Mouse (Mus musculus) midbrain, embryonic 16.5 days (tissue): ENCODE data around the gene Farsa. TPM values are rescaled to one million over a fixed set of nuclear protein-coding genes. Genes with fewer than 3 reads are reported as not detected.
A peak's percentile ranks its signal among the peaks of the same experiment; 100 is the strongest.

Experiments
- ATAC-seq: fragments of 200-750 bp; cut with Nextera tagmentation; 2 replicates; pipeline ENCODE4 v1.8.0; 2017; ENCODE audit warnings: moderate TSS enrichment
- H3K27ac ChIP-seq: fragments of 300-500 bp; sonication (generic); 2 replicates; pipeline ENCODE4 v1.5.1; 2014; ENCODE audit warnings: mild to moderate bottlenecking, low read length, mixed read lengths
- H3K27me3 ChIP-seq: fragments of 300-500 bp; sonication (generic); 2 replicates; pipeline ENCODE4 v1.6.1; 2014; ENCODE audit warnings: low read depth, low read length, mixed read lengths; ENCODE audit not compliant: control insufficient read depth, insufficient read depth
- H3K36me3 ChIP-seq: fragments of 300-500 bp; sonication (generic); 2 replicates; pipeline ENCODE4 v1.6.1; 2014; ENCODE audit warnings: mild to moderate bottlenecking, low read length, moderate library complexity, mixed read lengths; ENCODE audit not compliant: control insufficient read depth, insufficient read depth
- H3K4me1 ChIP-seq: fragments of 300-500 bp; sonication (generic); 2 replicates; pipeline ENCODE4 v1.6.1; 2014; ENCODE audit warnings: mild to moderate bottlenecking, low read length, mixed read lengths; ENCODE audit not compliant: control insufficient read depth, insufficient read depth
- H3K4me2 ChIP-seq: fragments of 300-500 bp; sonication (generic); 2 replicates; pipeline ENCODE4 v1.6.1; 2014; ENCODE audit warnings: mild to moderate bottlenecking, low read length, mixed read lengths
- H3K4me3 ChIP-seq: fragments of 300-500 bp; sonication (generic); 2 replicates; pipeline ENCODE4 v1.5.1; 2014; ENCODE audit warnings: low read depth, mild to moderate bottlenecking, low read length, moderate library complexity, mixed read lengths
- H3K9ac ChIP-seq: fragments of 300-500 bp; sonication (generic); 2 replicates; pipeline ENCODE4 v1.6.1; 2014; ENCODE audit warnings: low read depth, low read length, mixed read lengths
- H3K9me3 ChIP-seq: fragments of 300-500 bp; sonication (generic); replicated peaks from 2 replicates; pipeline ENCODE4 v1.6.1; 2014; ENCODE audit warnings: mild to moderate bottlenecking, low read length, mixed read lengths; ENCODE audit not compliant: control insufficient read depth, poor library complexity, severe bottlenecking
- WGBS: fragments of 180-500 bp; shearing (Covaris S2); extraction: QIAGEN DNeasy Blood & Tissue Kit; methylation state at CpG from one replicate; pipeline ENCODE4 v1.1.7; 2014; 5-methylcytosine and 5-hydroxymethylcytosine counted together
- polyA plus RNA-seq: library from polyadenylated mRNA; unstranded; fragments of >200 nt; fragmentation: Nextera tagmentation; extraction: Ambion mirVana; gene quantifications from 2 replicates; pipeline ENCODE4 v1.2.1, GENCODE M21; 2015

Farsa gene
- polyA plus RNA-seq, 1 experiment from 2014 or later: 108 TPM

DNA sequence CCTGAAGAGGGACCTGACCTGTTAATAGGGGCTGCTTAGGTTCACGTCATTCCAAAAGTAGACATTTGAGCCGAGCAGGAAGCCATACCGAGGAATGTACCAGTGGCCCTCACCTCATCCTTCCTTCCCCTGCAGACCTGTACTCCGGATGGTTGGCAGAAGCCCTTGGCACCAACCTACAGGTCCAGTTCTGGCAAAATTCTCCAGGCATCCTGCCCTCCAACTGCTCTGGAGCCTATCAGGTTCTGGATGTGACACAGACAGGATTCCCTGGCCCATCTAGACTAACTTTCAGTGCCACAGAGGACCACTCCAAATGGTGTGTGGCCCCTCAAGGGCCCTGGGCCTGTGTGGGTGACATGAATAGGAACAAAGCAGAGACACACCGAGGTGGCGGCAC is 53.8 kb downstream of the Farsa start:
- H3K9me3 ChIP-seq: no peaks in the 10 kb centered on the region
- H3K9ac ChIP-seq: no peak overlapping the region
- no peak overlapping the region for H3K4me2 ChIP-seq
- WGBS: 93% methylated on average over 6 of the region's 6 CpGs
- no peak overlapping the region for H3K4me3 ChIP-seq
- peaks cover 2% of the 10 kb centered on the region; the same call in 1 of the 2 replicates for H3K4me1 ChIP-seq
- H3K36me3 ChIP-seq: peaks cover 32% of the 10 kb centered on the region
- H3K27me3 ChIP-seq: peaks cover 11% of the 10 kb centered on the region; the same call in 1 of the 2 replicates
- no peak for ATAC-seq
- no peak overlapping the region for H3K27ac ChIP-seq

GRCm38 (mm10) chr8:84911854-84912253 is 55.1 kb downstream of the Farsa start:
- no peak overlapping the region for H3K4me3 ChIP-seq
- WGBS: 78% methylated on average over 9 of the region's 9 CpGs
- H3K9ac ChIP-seq: no peak overlapping the region
- peaks cover 11% of the 10 kb centered on the region; the same call in 1 of the 2 replicates for H3K27me3 ChIP-seq
- peaks cover 2% of the 10 kb centered on the region; the same call in 1 of the 2 replicates for H3K4me1 ChIP-seq
- no peak overlapping the region for H3K4me2 ChIP-seq
- peaks cover 44% of the 10 kb centered on the region for H3K36me3 ChIP-seq
- no peak overlapping the region for H3K27ac ChIP-seq
- no peak for ATAC-seq
- H3K9me3 ChIP-seq: no peaks in the 10 kb centered on the region

DNA sequence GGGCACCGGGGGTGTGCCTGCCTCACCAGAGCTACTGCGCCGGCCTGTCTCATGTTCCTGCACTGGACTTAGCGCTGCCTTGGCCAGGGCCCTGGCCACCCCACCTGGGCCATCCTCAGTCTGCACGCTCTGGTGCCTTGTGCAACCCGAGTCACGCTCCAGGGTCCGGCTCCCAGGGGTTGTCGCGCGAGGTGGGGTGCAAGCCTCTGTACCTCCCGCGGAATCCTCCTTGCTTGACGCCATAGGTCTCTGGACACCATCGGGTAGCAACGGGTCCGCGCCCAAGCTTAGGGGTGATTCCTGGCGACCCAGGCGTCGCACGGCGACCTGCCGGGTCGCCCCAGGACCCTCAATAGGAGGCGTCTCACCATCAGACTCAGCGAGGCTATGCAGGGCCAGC is 55.6 kb downstream of the Farsa start:
- H3K4me1 ChIP-seq: peaks cover 2% of the 10 kb centered on the region; the same call in 1 of the 2 replicates
- H3K27me3 ChIP-seq: peaks cover 11% of the 10 kb centered on the region; the same call in 1 of the 2 replicates
- H3K9ac ChIP-seq: no peak overlapping the region
- H3K36me3 ChIP-seq: peaks cover 48% of the 10 kb centered on the region
- H3K4me2 ChIP-seq: no peak overlapping the region; the same call in 1 of the 2 replicates
- H3K27ac ChIP-seq: no peak overlapping the region
- H3K4me3 ChIP-seq: no peak overlapping the region
- H3K9me3 ChIP-seq: no peaks in the 10 kb centered on the region
- 24% methylated on average over 27 of the region's 27 CpGs for WGBS
- ATAC-seq: no peak

- peaks cover 11% of the 10 kb centered on the region; the same call in 1 of the 2 replicates for H3K27me3 ChIP-seq
- H3K4me3 ChIP-seq: no peak overlapping the region; the same call in 1 of the 2 replicates
- WGBS: 6% methylated on average over 55 of the region's 55 CpGs
- ATAC-seq: no peak; the same call in 1 of the 2 replicates
- H3K36me3 ChIP-seq: peaks cover 53% of the 10 kb centered on the region
- H3K9ac ChIP-seq: no peak overlapping the region; the same call in 1 of the 2 replicates
- H3K4me1 ChIP-seq: peaks cover 2% of the 10 kb centered on the region; the same call in 1 of the 2 replicates
- H3K9me3 ChIP-seq: no peaks in the 10 kb centered on the region
- no peak overlapping the region for H3K27ac ChIP-seq
- peak overlapping the region; percentile 44 for H3K4me2 ChIP-seq
Measured at GRCm38 (mm10) chr8:84912895-84913501, 56.2 kb downstream of the Farsa start.

GRCm38 (mm10) chr8:84913502-84913900 is 56.7 kb downstream of the Farsa start:
- Histone ChIP-seq H3K27me3 (peaks cover 11% of the 10 kb centered on the region; the same call in 1 of the 2 replicates), H3K4me1 (peaks cover 2% of the 10 kb centered on the region; the same call in 1 of the 2 replicates), H3K4me3 (no peak overlapping the region), H3K27ac (no peak overlapping the region), H3K4me2 (peak overlapping the region; percentile 44), H3K9me3 (no peaks in the 10 kb centered on the region), H3K9ac (no peak overlapping the region), H3K36me3 (peaks cover 58% of the 10 kb centered on the region)
- 16% methylated on average over 9 of the region's 9 CpGs for WGBS
- no peak for ATAC-seq

GRCm38 (mm10) chr8:84913960-84914359 is 57.2 kb downstream of the Farsa start:
- WGBS: 36% methylated on average over 4 of the region's 4 CpGs
- peaks cover 2% of the 10 kb centered on the region; the same call in 1 of the 2 replicates for H3K4me1 ChIP-seq

DNA sequence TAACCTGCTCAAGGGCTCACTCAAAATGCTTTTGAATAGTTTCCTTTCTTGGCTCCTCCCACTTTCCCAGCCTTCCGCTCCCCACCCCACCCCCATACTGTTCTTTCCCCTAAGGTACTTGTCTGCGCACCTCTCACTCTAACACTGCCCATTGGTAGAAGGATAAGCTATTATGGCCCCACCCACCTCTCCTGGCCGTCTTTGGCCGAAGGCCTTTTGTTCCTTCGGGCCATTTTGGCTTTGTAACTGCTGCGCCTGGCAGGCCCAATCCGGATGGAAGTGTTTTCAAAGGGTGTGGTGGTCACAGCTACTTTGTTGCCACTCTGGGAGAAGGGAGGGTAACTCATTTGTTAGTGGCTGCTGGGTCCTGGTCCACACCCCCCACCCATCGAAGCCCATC is 58.5 kb downstream of the Farsa start:
- Histone ChIP-seq H3K27ac (no peak overlapping the region), H3K4me2 (no peak overlapping the region), H3K9me3 (no peaks in the 10 kb centered on the region), H3K4me3 (no peak overlapping the region), H3K36me3 (peaks cover 70% of the 10 kb centered on the region), H3K27me3 (peaks cover 9% of the 10 kb centered on the region; the same call in 1 of the 2 replicates), H3K4me1 (peaks cover 2% of the 10 kb centered on the region; the same call in 1 of the 2 replicates), H3K9ac (no peak overlapping the region)
- WGBS: 90% methylated on average over 8 of the region's 8 CpGs
- no peak for ATAC-seq

More at GRCm38 (mm10) chr8:84913960-84914359, 57.2 kb downstream of the Farsa start:
- Histone ChIP-seq H3K27ac (no peak overlapping the region), H3K36me3 (peaks cover 61% of the 10 kb centered on the region), H3K4me2 (no peak overlapping the region), H3K4me3 (no peak overlapping the region), H3K9ac (no peak overlapping the region), H3K9me3 (no peaks in the 10 kb centered on the region), H3K27me3 (peaks cover 11% of the 10 kb centered on the region; the same call in 1 of the 2 replicates)
- no peak for ATAC-seq

DNA sequence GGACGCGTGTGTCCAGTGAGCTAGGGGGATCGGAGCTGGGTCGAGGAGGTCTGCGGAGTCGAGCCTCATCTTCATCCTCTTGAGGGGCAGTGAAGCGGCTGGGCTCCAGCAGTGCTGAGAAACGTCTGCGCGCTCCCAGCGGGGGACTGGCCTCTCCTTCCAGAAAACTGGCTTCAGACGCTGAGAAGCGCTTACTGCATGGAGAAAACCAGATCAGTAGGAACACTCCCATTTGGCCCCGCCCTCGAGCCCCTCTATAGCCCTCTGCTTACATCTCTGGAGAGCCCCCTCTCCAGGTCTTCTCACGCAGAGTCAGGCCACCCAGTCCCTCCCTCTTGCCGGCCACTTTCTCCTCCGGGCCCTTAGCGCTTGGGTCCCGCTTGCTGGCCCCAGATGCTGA is 61.0 kb downstream of the Farsa start:
- no peak overlapping the region for H3K4me3 ChIP-seq
- no peak overlapping the region for H3K27ac ChIP-seq
- H3K9me3 ChIP-seq: no peaks in the 10 kb centered on the region
- H3K4me1 ChIP-seq: peaks cover 2% of the 10 kb centered on the region; the same call in 1 of the 2 replicates
- 0 out of 2 replicates have a peak, but pooled peaks cover 2% of the 10 kb centered on the region for H3K27me3 ChIP-seq
- 28% methylated on average over 20 of the region's 20 CpGs for WGBS
- no peak for ATAC-seq
- H3K36me3 ChIP-seq: peaks cover 74% of the 10 kb centered on the region
- H3K9ac ChIP-seq: no peak overlapping the region
- H3K4me2 ChIP-seq: no peak overlapping the region

GRCm38 (mm10) chr8:84918646-84919045 is 61.9 kb downstream of the Farsa start:
- Histone ChIP-seq H3K9me3 (no peaks in the 10 kb centered on the region), H3K27me3 (0 out of 2 replicates have a peak, but pooled peaks cover 2% of the 10 kb centered on the region), H3K4me3 (no peak overlapping the region), H3K27ac (no peak overlapping the region), H3K4me2 (no peak overlapping the region), H3K9ac (no peak overlapping the region), H3K4me1 (no peaks in the 10 kb centered on the region), H3K36me3 (peaks cover 71% of the 10 kb centered on the region)
- 92% methylated on average over 15 of the region's 15 CpGs for WGBS
- no peak for ATAC-seq
